Mouse (Mus musculus) intestine, embryonic 14.5 days (tissue): ENCODE results near the gene Nudc. TPM values are rescaled to one million over a fixed set of nuclear protein-coding genes. Genes with fewer than 3 reads are reported as not detected.
"Not testable (repeated sequence)": the region's sequence is repeated elsewhere in the genome, so short reads cannot be mapped to it uniquely, and the experiment has no call there.

Source experiments
- ATAC-seq: fragments of 200-750 bp; cut with Nextera tagmentation; replicated peaks from 2 replicates; pipeline ENCODE4 v1.8.0; 2017; ENCODE audit warnings: low read depth, moderate number of reproducible peaks, moderate TSS enrichment, moderate library complexity; ENCODE audit not compliant: low FRiP score, low TSS enrichment
- DNase-seq: peaks from one replicate; pipeline ENCODE4 v3.0.0-alpha.2; 2018; ENCODE audit warnings: low spot score
- H3K27ac ChIP-seq: fragments of 300-500 bp; sonication (generic); 2 replicates; pipeline ENCODE4 v1.5.1; 2014; ENCODE audit warnings: low read depth, mild to moderate bottlenecking, control low read depth
- H3K27me3 ChIP-seq: fragments of 300-500 bp; sonication (generic); replicated peaks from 2 replicates; pipeline ENCODE4 v1.6.1; 2014; ENCODE audit warnings: low read length, control low read depth; ENCODE audit not compliant: control insufficient read depth, insufficient read depth
- H3K36me3 ChIP-seq: fragments of 300-500 bp; sonication (generic); 2 replicates; pipeline ENCODE4 v1.6.1; 2014; ENCODE audit warnings: low read length, control low read depth; ENCODE audit not compliant: control insufficient read depth, insufficient read depth
- H3K4me1 ChIP-seq: fragments of 300-500 bp; sonication (generic); replicated peaks from 2 replicates; pipeline ENCODE4 v1.6.1; 2014; ENCODE audit warnings: low read length, control low read depth, mixed read lengths; ENCODE audit not compliant: control insufficient read depth, insufficient read depth
- H3K4me2 ChIP-seq: fragments of 300-500 bp; sonication (generic); 2 replicates; pipeline ENCODE4 v1.6.1; 2014; ENCODE audit warnings: low read length
- H3K4me3 ChIP-seq: fragments of 300-500 bp; sonication (generic); 2 replicates; pipeline ENCODE4 v1.5.1; 2014; ENCODE audit warnings: low read depth, low read length, control low read depth, mixed read lengths
- H3K9ac ChIP-seq: fragments of 300-500 bp; sonication (generic); 2 replicates; pipeline ENCODE4 v1.6.1; 2014; ENCODE audit warnings: mild to moderate bottlenecking, low read length
- H3K9me3 ChIP-seq: fragments of 300-500 bp; sonication (generic); 2 replicates; pipeline ENCODE4 v1.6.1; 2016; ENCODE audit warnings: low read length, control low read depth; ENCODE audit not compliant: control insufficient read depth
- WGBS: fragments of 180-500 bp; shearing (Covaris S2); extraction: QIAGEN DNeasy Blood & Tissue Kit; methylation state at CpG from one replicate; pipeline ENCODE4 v1.1.7; 2014; 5-methylcytosine and 5-hydroxymethylcytosine counted together
- polyA plus RNA-seq: library from polyadenylated mRNA; unstranded; fragments of >200 nt; fragmentation: Nextera tagmentation; extraction: Ambion mirVana; gene quantifications from 2 replicates; pipeline ENCODE4 v1.2.1, GENCODE M21; 2014

Nudc gene
- polyA plus RNA-seq, 1 experiment from 2014 or later: 236 TPM

DNA sequence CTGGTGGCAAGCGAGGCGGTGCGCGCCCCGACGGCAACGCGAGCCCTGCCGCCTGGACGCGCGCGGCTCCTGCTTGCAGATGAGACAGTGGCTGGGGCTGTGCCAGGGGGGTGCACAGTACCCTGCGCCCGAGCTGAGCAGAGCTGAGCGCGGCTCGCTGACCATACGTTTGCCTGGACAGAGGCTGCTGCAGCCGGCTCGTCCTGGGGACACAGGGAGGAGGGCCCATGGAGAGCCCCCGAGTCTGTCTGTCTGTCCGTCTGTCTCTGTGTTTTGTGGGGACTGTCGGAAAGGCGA lies 26.5 kb downstream of the Nudc start:
- Histone ChIP-seq H3K4me3 (peak overlapping the region; percentile 48), H3K27ac (peak overlapping the region; percentile 62; the same call in 1 of the 2 replicates), H3K9me3 (no peaks in the 10 kb centered on the region), H3K27me3 (peaks cover 37% of the 10 kb centered on the region), H3K4me1 (no peaks in the 10 kb centered on the region), H3K9ac (peak overlapping the region; percentile 56), H3K4me2 (peak overlapping the region; percentile 48), H3K36me3 (no peaks in the 10 kb centered on the region)
- DNase-seq (peak; percentile 72), ATAC-seq (peak; percentile 44)
- 4% methylated on average over 25 of the region's 25 CpGs for WGBS

DNA sequence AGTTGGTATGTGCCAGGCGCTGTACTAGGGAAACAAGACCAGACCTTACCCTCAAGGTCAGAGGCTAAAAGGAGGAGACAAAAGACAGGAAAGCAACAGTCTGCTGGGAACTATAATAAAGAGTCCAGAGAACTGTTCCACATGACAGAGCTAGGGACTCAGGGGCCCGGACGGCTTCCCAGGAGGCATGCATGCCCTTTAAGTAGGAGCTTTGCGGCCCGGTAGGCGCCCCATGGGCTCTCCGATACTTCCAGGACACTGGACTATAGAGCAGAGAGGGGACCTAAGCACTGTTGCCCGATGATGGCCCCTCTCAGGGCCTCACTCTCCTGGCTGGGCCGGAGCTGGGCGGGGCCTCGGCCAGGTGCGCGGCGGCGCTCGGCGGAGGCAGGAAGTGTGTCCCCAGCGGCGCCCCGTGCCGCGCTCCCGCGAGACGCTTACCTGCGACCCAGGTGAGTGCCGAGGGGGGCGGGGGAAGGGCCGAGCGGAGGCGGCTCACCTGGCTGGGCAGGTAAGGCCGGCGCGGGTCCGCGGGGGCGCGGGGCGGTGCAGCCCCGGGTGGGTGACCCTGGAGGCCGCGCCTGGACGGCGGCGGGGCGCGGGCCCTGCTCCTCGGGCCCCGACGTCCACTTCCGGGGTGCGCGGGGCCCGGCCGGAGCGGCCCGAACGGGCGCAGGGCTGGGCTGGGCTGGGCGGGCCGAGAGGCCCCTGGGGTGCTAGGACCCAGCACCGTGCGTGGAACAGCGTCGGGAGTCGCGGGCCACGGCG lies 27.0 kb downstream of the Nudc start, which contains the start of gene Kdf1:
Gene Kdf1 (plus strand): TSS at position 363 of the 768 bp plus-strand sequence.
- 4% methylated on average over 41 of the region's 69 CpGs for WGBS
- peak; percentile 94 for ATAC-seq

DNA sequence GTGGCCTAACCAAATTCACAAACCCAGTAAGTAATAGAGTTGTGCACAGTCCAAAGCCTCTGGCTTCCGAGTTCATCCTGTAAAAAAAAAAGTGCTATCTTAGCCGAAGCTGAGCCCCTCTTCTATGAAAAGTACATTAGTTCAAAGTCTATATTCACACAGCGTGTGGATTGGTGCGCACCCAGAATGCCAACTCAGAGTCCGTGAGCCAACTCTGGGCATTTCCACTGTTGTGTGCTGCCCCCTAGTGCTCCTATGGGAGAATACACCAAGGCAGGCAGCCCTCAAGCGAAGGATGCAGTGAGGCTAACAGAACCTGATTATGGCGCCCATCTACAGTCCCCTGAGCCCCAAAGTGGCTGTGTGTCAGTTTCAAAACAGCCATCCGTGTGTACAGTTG lies 32.8 kb downstream of the Nudc start:
- WGBS: 15% methylated on average over 8 of the region's 8 CpGs
- Histone ChIP-seq H3K9ac (no peak overlapping the region), H3K27ac (no peak overlapping the region), H3K4me1 (no peaks in the 10 kb centered on the region), H3K36me3 (no peaks in the 10 kb centered on the region), H3K9me3 (no peaks in the 10 kb centered on the region), H3K27me3 (peaks cover 4% of the 10 kb centered on the region), H3K4me3 (no peak overlapping the region), H3K4me2 (no peak overlapping the region)
- 0 out of 2 replicates have a peak, but pooled peaks have one; percentile 23 for ATAC-seq
- DNase-seq: peak; percentile 84

More for the DNA sequence above, 27.0 kb downstream of the Nudc start, which contains the start of gene Kdf1:
- H3K4me3 ChIP-seq: peak within 1 kb of the TSS; percentile 48
- peaks cover 37% of the 10 kb centered on the region for H3K27me3 ChIP-seq
- H3K36me3 ChIP-seq: no peaks in the 10 kb centered on the region
- H3K4me2 ChIP-seq: peak within 1 kb of the TSS; percentile 48
- H3K27ac ChIP-seq: peak within 1 kb of the TSS; percentile 62
- peak; percentile 76 for DNase-seq
- H3K9me3 ChIP-seq: no peaks in the 10 kb centered on the region
- H3K4me1 ChIP-seq: no peaks in the 10 kb centered on the region
- peak within 1 kb of the TSS; percentile 56 for H3K9ac ChIP-seq

DNA sequence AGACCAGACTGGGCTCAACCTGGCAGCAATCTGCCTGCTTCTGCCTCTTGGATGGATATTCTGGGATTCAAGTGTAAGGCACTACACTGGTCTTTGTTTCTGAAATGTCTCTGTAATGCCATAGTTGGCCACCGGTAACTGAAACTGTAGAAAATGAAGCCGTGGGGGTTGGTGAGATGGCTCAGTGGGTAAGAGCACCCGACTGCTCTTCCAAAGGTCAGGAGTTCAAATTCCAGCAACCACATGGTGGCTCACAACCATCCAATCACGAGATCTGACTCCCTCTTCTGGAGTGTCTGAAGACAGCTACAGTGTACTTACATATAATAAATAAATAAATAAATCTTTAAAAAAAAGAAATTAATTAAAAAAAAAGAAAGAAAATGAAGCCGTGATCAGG lies 33.3 kb downstream of the Nudc start:
- not testable (repeated sequence) for H3K27ac ChIP-seq, H3K4me3 ChIP-seq, DNase-seq, H3K9me3 ChIP-seq, H3K36me3 ChIP-seq, H3K4me2 ChIP-seq, ATAC-seq, H3K27me3 ChIP-seq, H3K9ac ChIP-seq, H3K4me1 ChIP-seq
- WGBS: 52% methylated on average over 4 of the region's 5 CpGs

DNA sequence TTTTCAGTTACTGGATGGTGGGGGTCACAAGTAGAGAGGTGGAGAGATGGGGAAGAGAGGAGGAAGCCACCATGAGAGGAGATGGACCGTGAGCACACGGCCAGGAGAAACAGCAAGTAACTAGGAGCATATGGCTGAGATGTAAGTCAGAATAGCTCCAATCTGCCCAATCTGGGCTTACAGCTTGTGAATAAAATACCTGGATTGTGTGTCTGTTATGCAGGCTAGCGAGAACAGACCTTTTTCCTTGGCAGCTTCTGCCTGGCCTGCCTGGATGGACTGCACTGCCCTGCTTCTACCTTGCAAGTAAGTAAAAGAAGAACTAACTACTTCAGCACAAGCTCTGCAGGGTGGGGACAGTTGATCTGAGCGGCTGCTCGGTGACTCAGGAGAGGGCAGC lies 34.7 kb downstream of the Nudc start:
- no peak for ATAC-seq
- no peak for DNase-seq
- Histone ChIP-seq H3K36me3 (no peaks in the 10 kb centered on the region), H3K4me1 (no peaks in the 10 kb centered on the region), H3K27ac (no peak overlapping the region), H3K9me3 (no peaks in the 10 kb centered on the region), H3K4me2 (no peak overlapping the region), H3K4me3 (no peak overlapping the region), H3K27me3 (no peaks in the 10 kb centered on the region), H3K9ac (no peak overlapping the region)
- 71% methylated on average over 5 of the region's 5 CpGs for WGBS

DNA sequence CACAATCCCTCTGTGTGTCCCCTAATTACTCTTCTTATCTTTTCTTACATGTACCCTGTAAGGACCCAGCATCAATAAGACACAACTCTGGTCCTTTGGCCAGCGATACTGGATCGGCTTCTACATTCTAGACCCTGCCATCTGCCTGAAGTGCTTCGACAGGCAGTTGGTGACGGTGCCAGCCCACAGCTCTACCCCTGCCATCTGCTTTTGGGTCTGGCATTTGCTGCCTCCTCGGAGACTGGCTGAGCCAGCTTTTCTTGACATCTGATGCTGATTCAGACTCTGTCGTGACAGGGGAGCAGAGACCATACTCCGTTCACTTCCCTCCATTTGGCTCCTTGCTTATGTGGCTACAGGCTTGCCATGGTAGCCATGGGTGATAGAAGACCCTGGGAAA lies 36.8 kb downstream of the Nudc start:
- no peaks in the 10 kb centered on the region for H3K36me3 ChIP-seq
- peaks cover 4% of the 10 kb centered on the region; the same call in 1 of the 2 replicates for H3K27me3 ChIP-seq
- no peaks in the 10 kb centered on the region for H3K4me1 ChIP-seq
- no peaks in the 10 kb centered on the region for H3K9me3 ChIP-seq
- no peak for ATAC-seq
- no peak for DNase-seq
- H3K9ac ChIP-seq: no peak overlapping the region
- no peak overlapping the region for H3K27ac ChIP-seq
- H3K4me2 ChIP-seq: no peak overlapping the region
- 87% methylated on average over 7 of the region's 7 CpGs for WGBS
- no peak overlapping the region for H3K4me3 ChIP-seq

DNA sequence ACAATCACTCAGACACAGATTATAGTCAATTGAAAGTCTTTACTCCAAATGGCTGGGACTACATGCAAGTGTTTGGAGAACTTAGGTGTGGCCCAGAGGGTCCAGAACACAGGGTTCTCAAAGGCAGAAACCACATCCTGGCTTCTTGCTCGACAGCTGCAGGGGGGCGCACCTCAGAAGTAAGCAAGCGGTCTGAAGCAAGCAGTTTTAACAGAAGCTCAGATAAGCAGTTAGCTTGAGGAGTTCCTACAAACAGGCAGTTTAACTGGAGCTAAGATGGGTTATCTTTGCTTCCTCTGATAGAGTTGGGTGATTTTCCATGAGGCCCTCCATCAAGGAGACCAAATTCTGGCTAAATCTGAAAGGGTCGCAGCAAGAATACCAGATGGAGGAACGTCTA lies 39.2 kb downstream of the Nudc start:
- no peak overlapping the region for H3K4me3 ChIP-seq
- WGBS: 70% methylated on average over 5 of the region's 5 CpGs
- H3K36me3 ChIP-seq: no peaks in the 10 kb centered on the region
- DNase-seq: no peak
- no peaks in the 10 kb centered on the region for H3K4me1 ChIP-seq
- peaks cover 15% of the 10 kb centered on the region for H3K27me3 ChIP-seq
- no peak for ATAC-seq
- H3K9me3 ChIP-seq: no peaks in the 10 kb centered on the region
- no peak overlapping the region for H3K9ac ChIP-seq
- H3K27ac ChIP-seq: no peak overlapping the region
- no peak overlapping the region for H3K4me2 ChIP-seq

DNA sequence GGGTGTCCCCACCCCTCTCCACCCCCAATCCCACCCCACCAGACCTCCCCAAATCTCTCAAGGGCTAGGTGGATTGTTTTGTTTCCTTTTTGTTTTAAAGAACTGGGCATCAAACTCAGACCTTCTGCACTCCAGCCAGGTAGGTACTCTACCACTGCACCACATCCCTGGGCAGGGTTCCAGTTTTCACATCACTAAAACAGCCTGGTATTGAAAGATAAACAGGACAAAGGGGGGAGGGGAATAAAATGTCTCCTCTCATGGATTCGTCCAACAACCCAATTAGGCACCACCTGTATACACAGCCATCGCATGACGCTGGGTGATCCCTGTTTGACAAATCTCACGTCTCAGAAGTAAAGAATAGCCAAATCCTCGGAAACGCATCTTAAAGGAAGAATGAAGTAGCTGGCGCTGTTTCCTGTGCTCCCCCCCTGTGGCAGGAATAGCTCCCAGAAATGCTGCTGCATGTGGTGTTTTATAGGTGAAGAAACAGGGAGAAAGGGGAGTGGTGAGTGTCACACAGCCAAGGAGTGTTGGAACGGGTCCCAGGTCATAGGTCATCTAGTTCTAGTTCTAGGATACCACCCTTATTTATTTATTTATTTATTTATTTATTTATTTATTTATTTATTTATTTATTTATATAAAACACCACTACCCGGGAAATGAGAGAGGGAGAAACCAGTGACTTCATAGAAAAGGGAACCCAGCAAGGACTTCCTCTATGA lies 40.9 kb downstream of the Nudc start:
- H3K9me3 ChIP-seq: no peaks in the 10 kb centered on the region
- peaks cover 31% of the 10 kb centered on the region for H3K27me3 ChIP-seq
- H3K9ac ChIP-seq: no peak overlapping the region
- WGBS: 61% methylated on average over 9 of the region's 9 CpGs
- H3K36me3 ChIP-seq: no peaks in the 10 kb centered on the region
- H3K4me3 ChIP-seq: no peak overlapping the region
- H3K27ac ChIP-seq: no peak overlapping the region
- H3K4me2 ChIP-seq: no peak overlapping the region
- ATAC-seq (no peak), DNase-seq (no peak)
- no peaks in the 10 kb centered on the region for H3K4me1 ChIP-seq
